Mouse (Mus musculus): Measurements from ENCODE around the gene Ulbp1. TPM values are rescaled to one million over a fixed set of nuclear protein-coding genes. Genes with fewer than 3 reads are reported as not detected.
"Not testable (repeated sequence)": the region's sequence is repeated elsewhere in the genome, so short reads cannot be mapped to it uniquely, and the experiment has no call there.

The Ulbp1 gene
- 0.07 and 0.80 TPM in 2 replicates for polyA plus RNA-seq (2014; fragmentation: Nextera tagmentation; extraction: Ambion mirVana)

- 71% methylated on average over 13 of the region's 13 CpGs for WGBS
- no peak within 1 kb of the TSS for H3K9ac ChIP-seq (replicated peaks; ENCODE audit: low read length)
- no peak within 1 kb of the TSS for H3K4me3 ChIP-seq (replicated peaks; ENCODE audit: low read depth, low read length)
- no peaks in the 10 kb centered on the region for H3K36me3 ChIP-seq (ENCODE audit: control insufficient read depth, insufficient read depth, low read length)
- DNase-seq (no peak), ATAC-seq (ENCODE audit: low FRiP score, low TSS enrichment) (no peak)
- H3K9me3 ChIP-seq (ENCODE audit: control insufficient read depth, low read length) = no peaks in the 10 kb centered on the region
- no peak within 1 kb of the TSS for H3K27ac ChIP-seq (replicated peaks; ENCODE audit: low read depth, low read length)
- no peaks in the 10 kb centered on the region for H3K4me1 ChIP-seq (ENCODE audit: control insufficient read depth, insufficient read depth, low read length)
- no peak within 1 kb of the TSS for H3K4me2 ChIP-seq (ENCODE audit: low read length)
- no peaks in the 10 kb centered on the region for H3K27me3 ChIP-seq (ENCODE audit: control insufficient read depth, insufficient read depth, low read length)
These were observed at the start of gene Ulbp1 for GRCm38 (mm10) chr10:7473197-7473889. TSS of gene Ulbp1 (minus strand) at chr10:7473638.

GRCm38 (mm10) chr10:7498180-7498579 lies 24.7 kb upstream of the Ulbp1 start:
- H3K36me3 ChIP-seq (ENCODE audit: control insufficient read depth, insufficient read depth, low read length); H3K4me3 ChIP-seq (replicated peaks; ENCODE audit: low read depth, low read length); H3K9me3 ChIP-seq (ENCODE audit: control insufficient read depth, low read length); H3K4me1 ChIP-seq (ENCODE audit: control insufficient read depth, insufficient read depth, low read length); H3K27ac ChIP-seq (replicated peaks; ENCODE audit: low read depth, low read length); H3K9ac ChIP-seq (replicated peaks; ENCODE audit: low read length); H3K4me2 ChIP-seq (ENCODE audit: low read length); H3K27me3 ChIP-seq (ENCODE audit: control insufficient read depth, insufficient read depth, low read length); ATAC-seq (ENCODE audit: low FRiP score, low TSS enrichment): not testable (repeated sequence)
- WGBS = 45% methylated on average over 1 of the region's 1 CpGs
- peak; percentile 24 for DNase-seq

- DNase-seq = peak; percentile 3
- H3K9ac ChIP-seq (replicated peaks; ENCODE audit: low read length); H3K9me3 ChIP-seq (ENCODE audit: control insufficient read depth, low read length); H3K4me3 ChIP-seq (replicated peaks; ENCODE audit: low read depth, low read length); H3K4me1 ChIP-seq (ENCODE audit: control insufficient read depth, insufficient read depth, low read length); H3K27ac ChIP-seq (replicated peaks; ENCODE audit: low read depth, low read length); H3K27me3 ChIP-seq (ENCODE audit: control insufficient read depth, insufficient read depth, low read length); H3K36me3 ChIP-seq (ENCODE audit: control insufficient read depth, insufficient read depth, low read length); ATAC-seq (ENCODE audit: low FRiP score, low TSS enrichment): not testable (repeated sequence)
- H3K4me2 ChIP-seq (ENCODE audit: low read length) = peak overlapping the region; percentile 24; the same call in 1 of the 2 replicates
- WGBS = 10% methylated on average over 10 of the region's 10 CpGs
These were observed 18.9 kb upstream of the Ulbp1 start for GRCm38 (mm10) chr10:7492384-7492783.

- Histone ChIP-seq H3K36me3 (ENCODE audit: control insufficient read depth, insufficient read depth, low read length) (no peaks in the 10 kb centered on the region), H3K4me1 (ENCODE audit: control insufficient read depth, insufficient read depth, low read length) (no peaks in the 10 kb centered on the region), H3K9ac (replicated peaks; ENCODE audit: low read length) (no peak overlapping the region), H3K27me3 (ENCODE audit: control insufficient read depth, insufficient read depth, low read length) (no peaks in the 10 kb centered on the region), H3K4me3 (replicated peaks; ENCODE audit: low read depth, low read length) (no peak overlapping the region), H3K27ac (replicated peaks; ENCODE audit: low read depth, low read length) (no peak overlapping the region), H3K9me3 (ENCODE audit: control insufficient read depth, low read length) (no peaks in the 10 kb centered on the region), H3K4me2 (ENCODE audit: low read length) (no peak overlapping the region)
- DNase-seq = no peak
- ATAC-seq (ENCODE audit: low FRiP score, low TSS enrichment) = no peak
- WGBS = 71% methylated on average over 4 of the region's 4 CpGs
These were observed 10.2 kb upstream of the Ulbp1 start for GRCm38 (mm10) chr10:7483650-7484049.

- not testable (repeated sequence) for DNase-seq; H3K36me3 ChIP-seq (ENCODE audit: control insufficient read depth, insufficient read depth, low read length); H3K4me2 ChIP-seq (ENCODE audit: low read length); ATAC-seq (ENCODE audit: low FRiP score, low TSS enrichment); H3K27ac ChIP-seq (replicated peaks; ENCODE audit: low read depth, low read length); H3K9ac ChIP-seq (replicated peaks; ENCODE audit: low read length); H3K27me3 ChIP-seq (ENCODE audit: control insufficient read depth, insufficient read depth, low read length); H3K9me3 ChIP-seq (ENCODE audit: control insufficient read depth, low read length); H3K4me1 ChIP-seq (ENCODE audit: control insufficient read depth, insufficient read depth, low read length); H3K4me3 ChIP-seq (replicated peaks; ENCODE audit: low read depth, low read length)
- 93% methylated on average over 7 of the region's 13 CpGs for WGBS
These were observed 787 bp upstream of the Ulbp1 start for GRCm38 (mm10) chr10:7474225-7474624.

- Histone ChIP-seq H3K4me1 (ENCODE audit: control insufficient read depth, insufficient read depth, low read length) (no peaks in the 10 kb centered on the region), H3K4me3 (replicated peaks; ENCODE audit: low read depth, low read length) (no peak overlapping the region), H3K9me3 (ENCODE audit: control insufficient read depth, low read length) (no peaks in the 10 kb centered on the region), H3K9ac (replicated peaks; ENCODE audit: low read length) (no peak overlapping the region), H3K4me2 (ENCODE audit: low read length) (no peak overlapping the region), H3K27ac (replicated peaks; ENCODE audit: low read depth, low read length) (no peak overlapping the region), H3K27me3 (ENCODE audit: control insufficient read depth, insufficient read depth, low read length) (no peaks in the 10 kb centered on the region), H3K36me3 (ENCODE audit: control insufficient read depth, insufficient read depth, low read length) (no peaks in the 10 kb centered on the region)
- DNase-seq = no peak
- no peak for ATAC-seq (ENCODE audit: low FRiP score, low TSS enrichment)
- 80% methylated on average over 3 of the region's 3 CpGs for WGBS
These were observed 1.8 kb downstream of the Ulbp1 start for GRCm38 (mm10) chr10:7471664-7472063.

- ATAC-seq (ENCODE audit: low FRiP score, low TSS enrichment) = 0 out of 2 replicates have a peak, but pooled peaks have one; percentile 31
- H3K9ac ChIP-seq (replicated peaks; ENCODE audit: low read length) = no peak overlapping the region
- no peaks in the 10 kb centered on the region for H3K4me1 ChIP-seq (ENCODE audit: control insufficient read depth, insufficient read depth, low read length)
- no peak overlapping the region for H3K4me3 ChIP-seq (replicated peaks; ENCODE audit: low read depth, low read length)
- no peaks in the 10 kb centered on the region for H3K36me3 ChIP-seq (ENCODE audit: control insufficient read depth, insufficient read depth, low read length)
- H3K27me3 ChIP-seq (ENCODE audit: control insufficient read depth, insufficient read depth, low read length) = no peaks in the 10 kb centered on the region
- H3K4me2 ChIP-seq (ENCODE audit: low read length) = peak overlapping the region; percentile 34; the same call in 1 of the 2 replicates
- peak; percentile 3 for DNase-seq
- WGBS = 22% methylated on average over 7 of the region's 7 CpGs
- no peaks in the 10 kb centered on the region for H3K9me3 ChIP-seq (ENCODE audit: control insufficient read depth, low read length)
- no peak overlapping the region for H3K27ac ChIP-seq (replicated peaks; ENCODE audit: low read depth, low read length)
These were observed 3.0 kb downstream of the Ulbp1 start for GRCm38 (mm10) chr10:7470457-7470856.

GRCm38 (mm10) chr10:7469716-7470414 lies 3.6 kb downstream of the Ulbp1 start:
- not testable (repeated sequence) for H3K4me3 ChIP-seq (replicated peaks; ENCODE audit: low read depth, low read length); H3K9ac ChIP-seq (replicated peaks; ENCODE audit: low read length); H3K9me3 ChIP-seq (ENCODE audit: control insufficient read depth, low read length); H3K36me3 ChIP-seq (ENCODE audit: control insufficient read depth, insufficient read depth, low read length); H3K27ac ChIP-seq (replicated peaks; ENCODE audit: low read depth, low read length); H3K4me1 ChIP-seq (ENCODE audit: control insufficient read depth, insufficient read depth, low read length); ATAC-seq (ENCODE audit: low FRiP score, low TSS enrichment); H3K27me3 ChIP-seq (ENCODE audit: control insufficient read depth, insufficient read depth, low read length)
- H3K4me2 ChIP-seq (ENCODE audit: low read length) = peak overlapping the region; percentile 34; the same call in 1 of the 2 replicates
- WGBS = 2% methylated on average over 7 of the region's 7 CpGs
- peak; percentile 69 for DNase-seq

GRCm38 (mm10) chr10:7462006-7462405 lies 11.4 kb downstream of the Ulbp1 start:
- Histone ChIP-seq H3K36me3 (ENCODE audit: control insufficient read depth, insufficient read depth, low read length) (no peaks in the 10 kb centered on the region), H3K9me3 (ENCODE audit: control insufficient read depth, low read length) (peaks cover 7% of the 10 kb centered on the region), H3K9ac (replicated peaks; ENCODE audit: low read length) (no peak overlapping the region), H3K4me1 (ENCODE audit: control insufficient read depth, insufficient read depth, low read length) (no peaks in the 10 kb centered on the region), H3K27me3 (ENCODE audit: control insufficient read depth, insufficient read depth, low read length) (no peaks in the 10 kb centered on the region), H3K4me3 (replicated peaks; ENCODE audit: low read depth, low read length) (no peak overlapping the region), H3K4me2 (ENCODE audit: low read length) (no peak overlapping the region), H3K27ac (replicated peaks; ENCODE audit: low read depth, low read length) (no peak overlapping the region)
- DNase-seq (no peak), ATAC-seq (ENCODE audit: low FRiP score, low TSS enrichment) (no peak)
- WGBS = 48% methylated on average over 3 of the region's 3 CpGs

Data from midbrain, embryonic 14.5 days (tissue).